Mouse (Mus musculus) left cerebral cortex, postnatal 25 days (tissue): Measurements from ENCODE around the gene Smim11. TPM values are rescaled to one million over a fixed set of nuclear protein-coding genes. Genes with fewer than 3 reads are reported as not detected.

Source experiments
- DNase-seq, 2 experiments: peaks; one replicate each; pipeline ENCODE4 v3.0.0; 2022; ENCODE audit warnings: low spot score in 2 of 2, mixed read lengths in 1 of 2
- intact Hi-C: fragments of 180-260 bp; cut with DNase I; formaldehyde crosslinking; loops from one replicate; pipeline ENCODE4 v1.15.1; 2025
- total RNA-seq, 2 experiments: library from RNA; stranded (reverse); gene quantifications; 2 replicates each; pipeline ENCODE4 v1.2.3; 2021

The Smim11 gene
- total RNA-seq, 2 experiments from 2014 or later, result 17.8 to 20.7 TPM

GRCm38 (mm10) chr16:92357566-92357965, 56.5 kb downstream of the Smim11 start:
- DNase-seq, result no peak
- intact Hi-C loops, result no loop called here

- no peak for DNase-seq
- intact Hi-C loops, result no loop called here
These were observed 57.6 kb downstream of the Smim11 start for GRCm38 (mm10) chr16:92358734-92359133.

GRCm38 (mm10) chr16:92359229-92359628, 58.1 kb downstream of the Smim11 start, which contains the start of gene Kcne1:
Gene Kcne1 (minus strand): TSS chr16:92359468.
- DNase-seq, result no peak
- intact Hi-C loops, result no loop called here

- no peak for DNase-seq
- intact Hi-C loops, result no loop called here
These were observed 59.6 kb downstream of the Smim11 start for GRCm38 (mm10) chr16:92360711-92361110.

Other genes with a start within 250 kb of the Smim11 start
- gene Mrps6, start 243.0 kb upstream of the Smim11 start, total RNA-seq, result 10 to 100 TPM; 44.8 to 52.2 TPM
- gene Gm49711, start 243.0 kb upstream of the Smim11 start, total RNA-seq, result not detected
- gene Slc5a3, start 243.0 kb upstream of the Smim11 start, total RNA-seq, result 10 to 100 TPM; 30.8 to 31.7 TPM
- 1 to 10 TPM in 1 of 2 experiments, under 1 TPM in 1; 0.69 to 1.7 TPM for gene Kcne2, start 8.9 kb upstream of the Smim11 start, total RNA-seq
- not detected for gene Fam243, start 20.2 kb downstream of the Smim11 start, total RNA-seq
- not detected for gene Kcne1, start 58.2 kb downstream of the Smim11 start, total RNA-seq
- gene Rcan1, start 169.6 kb downstream of the Smim11 start, total RNA-seq, result 10 to 100 TPM; 60.4 to 63.9 TPM
- 1 to 10 TPM; 2.7 to 3.4 TPM for gene Clic6, start 184.4 kb downstream of the Smim11 start, total RNA-seq